Mouse (Mus musculus): Measurements from ENCODE around the gene Trmt10b. TPM values are rescaled to one million over a fixed set of nuclear protein-coding genes. Genes with fewer than 3 reads are reported as not detected.
A peak's percentile ranks its signal among the peaks of the same experiment; 100 is the strongest.

Gene Trmt10b
- polyA plus RNA-seq, 1 experiment from 2014 or later: 16.2 TPM

DNA sequence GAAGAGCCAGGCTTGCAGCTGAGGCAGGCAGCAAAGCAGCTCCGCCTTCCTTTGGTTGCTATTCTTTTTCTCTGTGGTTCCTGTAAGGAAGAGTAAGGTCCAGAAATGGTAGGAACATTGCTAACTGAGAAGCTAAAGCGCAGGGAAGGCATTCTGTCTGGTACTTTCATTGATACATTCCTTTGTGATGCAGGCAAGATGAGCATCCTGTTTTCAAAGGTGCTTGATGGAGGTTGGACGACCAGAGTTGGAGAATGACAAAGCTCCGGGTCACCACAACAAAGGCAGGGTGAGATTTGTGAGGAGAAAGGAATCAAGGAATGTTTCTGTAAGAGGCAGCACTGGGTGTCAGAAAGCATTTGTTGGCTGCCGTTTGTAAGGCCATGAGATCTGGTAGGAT is 9.0 kb upstream of the Trmt10b start:
- H3K36me3 ChIP-seq (replicated peaks): no peaks in the 10 kb centered on the region
- no peak for DNase-seq (ENCODE audit: extremely low spot score, low spot score)
- no peak overlapping the region for H3K4me3 ChIP-seq
- 79% methylated on average over 5 of the region's 5 CpGs for WGBS
- H3K27me3 ChIP-seq (ENCODE audit: poor library complexity, severe bottlenecking): no peaks in the 10 kb centered on the region
- H3K9me3 ChIP-seq: no peaks in the 10 kb centered on the region
- peaks cover 4% of the 10 kb centered on the region; the same call in 1 of the 2 replicates for H3K4me1 ChIP-seq
- H3K27ac ChIP-seq: no peak overlapping the region

DNA sequence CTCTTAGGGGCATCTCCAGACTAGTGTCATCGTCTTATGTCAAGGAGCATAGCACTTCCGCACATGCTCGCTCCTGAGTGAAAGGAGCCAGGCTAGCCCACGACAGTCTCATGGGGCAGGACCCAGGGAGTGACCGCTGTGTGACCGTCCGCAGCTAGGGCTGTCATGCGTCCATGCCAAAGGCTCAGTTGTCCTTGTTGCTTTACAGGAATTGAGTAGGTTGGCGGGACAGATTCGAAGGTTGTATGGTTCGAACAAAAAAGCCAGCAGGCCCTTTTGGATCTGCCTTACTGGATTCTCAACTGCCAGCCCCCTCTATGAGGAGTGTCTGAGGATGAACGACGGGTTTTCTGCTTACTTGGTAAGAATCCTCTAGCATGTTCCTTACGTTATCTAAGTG is 8.6 kb downstream of the Trmt10b start:
- no peaks in the 10 kb centered on the region for H3K27me3 ChIP-seq (ENCODE audit: poor library complexity, severe bottlenecking)
- no peak for DNase-seq (ENCODE audit: extremely low spot score, low spot score)
- no peaks in the 10 kb centered on the region for H3K4me1 ChIP-seq
- 95% methylated on average over 14 of the region's 14 CpGs for WGBS
- H3K4me3 ChIP-seq: no peak overlapping the region
- H3K27ac ChIP-seq: no peak overlapping the region
- no peaks in the 10 kb centered on the region for H3K9me3 ChIP-seq
- H3K36me3 ChIP-seq (replicated peaks): peaks cover 82% of the 10 kb centered on the region

DNA sequence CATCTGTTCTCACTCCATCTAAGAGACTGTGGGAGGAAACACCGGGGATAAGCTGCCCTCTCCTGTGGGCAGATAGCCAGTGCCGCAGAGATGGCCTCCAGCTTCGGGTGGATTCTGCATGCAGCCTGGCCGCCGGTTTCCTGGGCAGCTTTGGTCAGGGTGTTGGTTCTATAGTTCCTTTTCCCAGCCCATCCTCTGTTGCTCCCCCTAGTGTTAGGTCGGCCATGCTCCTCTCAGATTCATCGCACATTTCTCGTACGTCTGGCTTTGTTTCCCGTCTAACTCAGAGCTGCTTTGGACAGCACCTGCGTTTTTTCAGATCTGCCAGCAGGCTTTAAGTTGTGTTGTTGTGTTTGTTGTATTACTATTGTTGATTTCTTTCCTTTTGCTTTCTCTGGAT is 11.1 kb downstream of the Trmt10b start:
- H3K27ac ChIP-seq: no peak overlapping the region

DNA sequence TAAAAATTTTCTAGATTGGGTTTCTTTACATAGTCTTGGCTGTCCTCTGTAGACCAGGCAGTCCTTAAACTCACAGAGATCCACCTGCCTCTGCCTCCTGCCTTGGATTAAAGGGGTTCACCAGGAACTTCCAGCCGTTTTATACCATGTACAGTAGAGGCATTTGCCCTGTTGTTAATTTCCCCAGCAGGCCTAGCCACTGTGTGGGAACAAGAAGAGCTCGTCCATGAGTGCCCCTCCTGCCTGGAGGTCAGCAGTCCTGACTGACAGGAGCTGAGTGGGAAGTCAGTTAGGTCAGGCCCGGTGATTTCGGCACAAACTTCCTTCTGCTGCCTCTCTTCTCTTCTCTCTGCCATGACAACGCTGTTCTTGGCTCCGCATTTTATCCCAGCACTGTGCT is 11.7 kb downstream of the Trmt10b start:
- peaks cover 67% of the 10 kb centered on the region for H3K36me3 ChIP-seq (replicated peaks)

More for the DNA sequence above, 11.1 kb downstream of the Trmt10b start:
- H3K27me3 ChIP-seq (ENCODE audit: poor library complexity, severe bottlenecking): no peaks in the 10 kb centered on the region
- H3K36me3 ChIP-seq (replicated peaks): peaks cover 70% of the 10 kb centered on the region
- 46% methylated on average over 11 of the region's 11 CpGs for WGBS
- no peaks in the 10 kb centered on the region for H3K9me3 ChIP-seq
- no peaks in the 10 kb centered on the region for H3K4me1 ChIP-seq
- H3K4me3 ChIP-seq: no peak overlapping the region
- DNase-seq (ENCODE audit: extremely low spot score, low spot score): peak; percentile 46

DNA sequence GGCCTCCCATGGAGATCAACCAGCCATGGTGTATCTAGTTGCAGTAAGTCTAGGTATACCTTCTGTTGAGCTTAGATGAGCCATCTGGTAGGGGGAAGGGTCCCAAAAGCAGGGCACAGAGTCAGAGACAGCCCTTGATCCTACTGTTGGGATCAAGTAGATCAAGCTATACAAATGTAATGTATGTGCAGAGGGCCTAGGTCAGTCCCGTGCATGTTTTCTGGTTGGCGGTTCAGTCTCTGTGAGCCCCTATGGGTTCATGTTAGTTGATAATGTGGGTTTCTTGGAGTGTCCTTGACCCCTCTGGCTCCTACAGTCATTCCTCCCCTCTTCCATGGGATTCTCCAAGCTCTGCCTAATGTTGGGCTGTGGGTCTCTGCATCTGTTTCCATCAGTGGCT is 14.1 kb downstream of the Trmt10b start:
- no peaks in the 10 kb centered on the region for H3K27me3 ChIP-seq (ENCODE audit: poor library complexity, severe bottlenecking)
- peaks cover 69% of the 10 kb centered on the region for H3K36me3 ChIP-seq (replicated peaks)
- WGBS: 100% methylated on average over 2 of the region's 2 CpGs
- H3K27ac ChIP-seq: no peak overlapping the region
- DNase-seq (ENCODE audit: extremely low spot score, low spot score): no peak
- H3K9me3 ChIP-seq: no peaks in the 10 kb centered on the region
- H3K4me1 ChIP-seq: no peaks in the 10 kb centered on the region
- H3K4me3 ChIP-seq: no peak overlapping the region

More for the DNA sequence above, 11.7 kb downstream of the Trmt10b start:
- no peaks in the 10 kb centered on the region for H3K9me3 ChIP-seq
- no peaks in the 10 kb centered on the region for H3K27me3 ChIP-seq (ENCODE audit: poor library complexity, severe bottlenecking)
- WGBS: 90% methylated on average over 6 of the region's 6 CpGs
- no peaks in the 10 kb centered on the region for H3K4me1 ChIP-seq
- no peak for DNase-seq (ENCODE audit: extremely low spot score, low spot score)
- H3K27ac ChIP-seq: no peak overlapping the region
- H3K4me3 ChIP-seq: no peak overlapping the region

DNA sequence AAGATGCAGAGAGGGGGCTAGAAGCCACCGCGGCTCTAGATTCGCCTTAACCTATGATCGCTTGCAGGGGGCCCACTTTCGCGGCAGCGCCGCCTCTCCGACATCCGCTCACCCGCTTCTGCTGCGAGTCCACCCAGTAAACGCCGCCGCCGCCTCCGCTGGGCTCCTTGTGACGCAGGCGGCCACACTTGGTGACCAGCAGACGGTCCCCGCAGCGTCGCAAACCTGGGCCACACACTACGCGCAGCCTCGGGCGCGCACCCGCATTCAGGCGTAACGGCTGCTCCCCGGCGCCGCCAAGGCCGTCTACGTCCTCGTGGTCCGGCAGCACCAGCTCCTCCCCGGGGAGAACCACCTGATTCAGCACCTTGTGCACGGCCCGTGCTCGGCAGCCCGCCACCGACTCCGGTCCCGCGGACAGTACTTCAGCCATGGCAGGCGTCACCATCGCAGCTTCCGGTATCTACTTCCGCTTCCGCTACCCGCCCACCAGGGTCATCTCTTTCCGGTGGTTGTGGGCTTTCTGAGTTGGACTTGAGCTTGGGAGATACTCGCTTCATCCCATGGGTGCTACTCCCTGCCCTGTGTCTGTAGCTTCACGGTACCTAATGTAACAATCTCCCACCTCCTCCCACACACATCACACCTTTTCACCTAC is 23.4 kb downstream of the Trmt10b start:
- Histone ChIP-seq H3K27me3 (ENCODE audit: poor library complexity, severe bottlenecking) (peaks cover 26% of the 10 kb centered on the region), H3K9me3 (no peaks in the 10 kb centered on the region), H3K4me1 (peaks cover 23% of the 10 kb centered on the region), H3K36me3 (replicated peaks) (peaks cover 38% of the 10 kb centered on the region), H3K27ac (peak overlapping the region; percentile 93), H3K4me3 (peak overlapping the region; percentile 97)
- WGBS: under 1% methylated on average over 56 of the region's 56 CpGs
- DNase-seq (ENCODE audit: extremely low spot score, low spot score): peak; percentile 85

DNA sequence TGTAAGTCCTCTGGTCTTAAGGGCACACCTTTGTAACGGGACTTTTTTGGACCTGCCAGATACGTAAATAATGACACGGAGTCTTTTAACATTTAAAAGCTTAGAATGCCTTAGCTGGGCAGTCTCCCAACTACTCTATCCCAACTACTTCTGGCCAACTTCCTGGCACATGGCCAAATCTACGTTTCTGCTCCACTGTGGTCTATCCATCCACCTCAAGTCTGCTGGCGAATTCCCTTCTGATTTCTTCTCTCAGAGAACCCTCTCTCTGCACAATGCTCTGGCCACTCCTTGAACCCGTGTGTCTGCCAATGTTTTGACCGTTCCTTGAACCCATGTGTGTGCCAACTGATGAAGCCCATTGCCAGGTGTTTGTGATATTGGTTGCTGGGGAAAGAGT is 34.2 kb downstream of the Trmt10b start:
- Histone ChIP-seq H3K36me3 (replicated peaks) (no peaks in the 10 kb centered on the region), H3K27ac (no peak overlapping the region), H3K4me1 (no peaks in the 10 kb centered on the region), H3K9me3 (no peaks in the 10 kb centered on the region), H3K27me3 (ENCODE audit: poor library complexity, severe bottlenecking) (peaks cover 5% of the 10 kb centered on the region; the same call in 1 of the 2 replicates), H3K4me3 (no peak overlapping the region)
- no peak for DNase-seq (ENCODE audit: extremely low spot score, low spot score)
- WGBS: 87% methylated on average over 7 of the region's 7 CpGs

DNA sequence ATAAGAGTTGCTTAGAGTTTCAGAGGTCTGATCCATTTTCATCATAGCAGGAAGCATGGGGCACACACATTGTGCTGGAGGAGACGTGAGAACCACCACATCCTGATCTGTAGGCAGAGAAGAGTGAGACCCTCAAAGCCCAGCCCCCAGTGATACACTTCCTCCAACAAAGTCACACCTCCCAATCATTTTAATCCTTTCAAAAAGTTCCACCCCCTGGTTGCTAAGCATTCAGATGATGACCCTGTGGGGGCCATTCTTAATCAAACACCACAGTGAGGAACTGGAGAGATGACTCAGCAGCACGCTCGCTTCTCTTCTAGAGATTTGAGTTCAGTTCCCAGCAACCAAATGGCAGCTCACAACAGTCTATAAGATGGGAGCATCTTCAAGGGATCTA is 35.5 kb downstream of the Trmt10b start:
- WGBS: 85% methylated on average over 3 of the region's 3 CpGs
- H3K27me3 ChIP-seq (ENCODE audit: poor library complexity, severe bottlenecking): peaks cover 5% of the 10 kb centered on the region; the same call in 1 of the 2 replicates
- no peaks in the 10 kb centered on the region for H3K9me3 ChIP-seq

DNA sequence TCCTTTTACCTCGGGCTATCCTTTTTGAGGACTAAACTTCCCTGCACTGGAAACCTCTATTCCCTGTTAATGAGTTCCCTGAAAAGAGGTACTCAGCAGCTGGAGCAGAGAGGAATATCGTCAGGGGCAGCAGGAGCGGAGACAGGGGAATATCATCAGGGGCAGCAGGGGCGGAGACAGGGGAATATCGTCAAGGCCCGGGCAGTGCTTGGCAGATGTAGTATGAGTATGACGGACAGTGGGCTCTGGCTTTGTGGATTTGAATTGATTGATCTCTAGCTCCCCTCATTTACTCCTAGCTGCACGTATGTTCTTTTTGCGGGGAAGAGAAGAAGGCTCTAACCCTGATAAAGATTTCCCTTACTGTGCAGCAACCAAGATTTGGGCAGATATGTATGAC is 44.3 kb downstream of the Trmt10b start:
- 69% methylated on average over 9 of the region's 9 CpGs for WGBS
- peaks cover 26% of the 10 kb centered on the region for H3K4me1 ChIP-seq

More for the DNA sequence above, 35.5 kb downstream of the Trmt10b start:
- no peak overlapping the region for H3K4me3 ChIP-seq
- no peaks in the 10 kb centered on the region for H3K36me3 ChIP-seq (replicated peaks)
- no peak overlapping the region for H3K27ac ChIP-seq
- DNase-seq (ENCODE audit: extremely low spot score, low spot score): no peak
- no peaks in the 10 kb centered on the region for H3K4me1 ChIP-seq

DNA sequence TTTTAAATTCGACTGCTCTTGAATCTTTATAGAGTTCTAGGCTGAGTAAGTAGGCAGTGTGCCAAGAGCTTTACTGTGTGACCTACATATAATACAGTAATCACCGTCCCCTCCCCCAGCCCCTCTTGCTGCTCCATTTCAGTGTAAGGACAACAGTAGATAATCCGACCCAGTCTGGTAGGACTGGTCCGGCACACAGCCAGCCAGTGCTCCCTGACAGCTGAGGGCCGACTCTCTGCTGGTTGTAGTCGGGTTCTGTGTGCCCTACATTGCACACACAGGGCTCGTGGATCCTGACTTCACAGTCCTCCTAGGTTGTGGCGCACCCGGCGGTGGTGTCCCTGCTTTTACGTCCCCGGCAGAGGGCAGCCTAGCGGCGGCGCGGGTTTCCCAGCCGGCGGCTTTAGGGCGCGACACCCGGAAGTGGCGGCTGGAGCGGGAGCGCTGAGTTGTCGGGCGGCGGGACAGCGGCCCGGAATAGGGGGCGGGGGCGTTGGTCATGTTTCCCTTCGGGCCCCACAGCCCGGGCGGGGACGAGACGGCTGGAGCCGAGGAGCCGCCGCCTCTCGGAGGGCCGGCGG is 44.8 kb downstream of the Trmt10b start, which contains the start of gene Dcaf10:
Dcaf10 (plus strand) TSS at position 433 of the 581 bp plus-strand sequence.
- Histone ChIP-seq H3K27ac (peak within 1 kb of the TSS; percentile 93), H3K9me3 (no peaks in the 10 kb centered on the region), H3K4me1 (peaks cover 26% of the 10 kb centered on the region), H3K36me3 (replicated peaks) (peaks cover 19% of the 10 kb centered on the region), H3K4me3 (peak within 1 kb of the TSS; percentile 91), H3K27me3 (ENCODE audit: poor library complexity, severe bottlenecking) (no peaks in the 10 kb centered on the region)
- peak; percentile 94 for DNase-seq (ENCODE audit: extremely low spot score, low spot score)
- under 1% methylated on average over 42 of the region's 42 CpGs for WGBS

More for the DNA sequence above, 44.3 kb downstream of the Trmt10b start:
- Histone ChIP-seq H3K9me3 (no peaks in the 10 kb centered on the region), H3K27me3 (ENCODE audit: poor library complexity, severe bottlenecking) (no peaks in the 10 kb centered on the region), H3K36me3 (replicated peaks) (peaks cover 15% of the 10 kb centered on the region), H3K27ac (peak overlapping the region; percentile 93), H3K4me3 (peak overlapping the region; percentile 91)
- DNase-seq (ENCODE audit: extremely low spot score, low spot score): no peak

DNA sequence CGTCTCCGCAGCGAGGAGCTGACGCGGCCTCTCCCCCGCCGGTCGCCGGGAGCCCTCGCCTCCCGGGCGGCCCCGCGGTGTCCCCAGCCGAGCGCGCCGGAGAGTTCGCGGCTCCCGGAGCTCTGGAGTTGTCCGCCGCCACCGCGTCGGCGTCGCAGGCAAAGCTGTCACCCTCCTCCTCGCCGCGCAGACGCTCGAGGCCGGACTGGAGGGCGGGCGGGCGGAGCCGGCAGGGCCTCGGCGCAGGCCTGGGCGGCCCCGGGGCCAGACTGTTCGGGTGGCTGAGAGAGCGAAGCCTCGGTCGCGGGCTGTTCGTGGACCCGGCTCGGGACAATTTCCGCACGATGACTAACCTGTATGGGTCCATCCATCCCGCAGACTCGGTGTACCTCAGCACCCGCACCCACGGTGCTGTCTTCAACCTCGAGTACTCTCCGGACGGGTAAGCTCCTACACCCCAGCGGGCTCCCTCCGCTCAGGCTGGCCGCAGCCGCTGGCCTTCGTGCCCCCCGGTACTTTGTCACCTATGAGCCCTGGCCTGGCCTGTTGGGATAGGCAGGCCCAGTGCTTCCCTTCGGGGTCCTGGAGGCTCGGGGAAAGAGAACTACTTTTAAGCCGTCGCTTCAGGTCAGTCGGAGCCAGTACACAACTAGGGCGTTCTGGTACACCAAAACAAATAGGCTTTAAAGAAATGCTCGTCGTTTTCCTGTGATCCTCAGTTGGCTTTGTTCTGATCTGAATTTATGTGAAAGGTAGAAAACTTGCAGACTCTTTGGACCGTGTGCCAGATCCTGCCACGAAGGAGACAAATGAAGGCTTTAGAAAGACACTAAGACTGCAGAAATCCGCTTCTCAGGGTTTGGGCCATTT is 45.6 kb downstream of the Trmt10b start, which contains the start of gene Exosc3:
Exosc3 (minus strand) TSS at position 447 of the 870 bp plus-strand sequence.
- peak; percentile 51 for DNase-seq (ENCODE audit: extremely low spot score, low spot score)
- Histone ChIP-seq H3K36me3 (replicated peaks) (peaks cover 26% of the 10 kb centered on the region), H3K27me3 (ENCODE audit: poor library complexity, severe bottlenecking) (no peaks in the 10 kb centered on the region), H3K4me3 (peak within 1 kb of the TSS; percentile 91), H3K27ac (peak within 1 kb of the TSS; percentile 93), H3K4me1 (peaks cover 26% of the 10 kb centered on the region), H3K9me3 (no peaks in the 10 kb centered on the region)
- under 1% methylated on average over 76 of the region's 76 CpGs for WGBS

DNA sequence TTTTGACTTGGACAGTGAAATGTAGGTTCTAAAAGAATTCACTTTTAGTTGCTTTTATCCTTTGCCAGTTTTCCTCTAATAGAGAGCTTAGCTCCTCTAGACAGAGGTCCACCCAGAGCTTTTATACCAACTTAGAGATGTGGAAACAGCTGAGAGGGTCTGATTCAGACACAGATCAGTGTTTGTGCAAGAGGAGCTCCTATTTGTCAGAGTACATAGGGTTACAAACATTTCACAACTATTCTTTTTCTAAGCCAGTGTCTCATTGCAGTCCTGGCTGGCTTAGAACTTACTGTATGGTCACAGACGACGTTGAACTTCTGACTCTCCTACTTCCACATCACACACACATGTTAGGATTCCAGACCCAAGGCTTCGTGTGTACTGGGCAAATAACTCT is 59.7 kb downstream of the Trmt10b start:
- Histone ChIP-seq H3K9me3 (no peaks in the 10 kb centered on the region), H3K4me1 (no peaks in the 10 kb centered on the region), H3K27ac (no peak overlapping the region), H3K4me3 (no peak overlapping the region), H3K27me3 (ENCODE audit: poor library complexity, severe bottlenecking) (no peaks in the 10 kb centered on the region), H3K36me3 (replicated peaks) (peaks cover 46% of the 10 kb centered on the region)
- no peak for DNase-seq (ENCODE audit: extremely low spot score, low spot score)
- WGBS: 93% methylated on average over 3 of the region's 3 CpGs

Data from forebrain, embryonic 10.5 days (tissue).